Mouse (Mus musculus): ENCODE measurements around the gene 4930558C23Rik. TPM values are rescaled to one million over a fixed set of nuclear protein-coding genes. Genes with fewer than 3 reads are reported as not detected.

The 4930558C23Rik gene
- polyA plus RNA-seq (2012; rRNA removed) (not detected in 2 replicates), polyA plus RNA-seq (2014; fragmentation: Nextera tagmentation; extraction: Ambion mirVana) (not detected in 2 replicates)

DNA sequence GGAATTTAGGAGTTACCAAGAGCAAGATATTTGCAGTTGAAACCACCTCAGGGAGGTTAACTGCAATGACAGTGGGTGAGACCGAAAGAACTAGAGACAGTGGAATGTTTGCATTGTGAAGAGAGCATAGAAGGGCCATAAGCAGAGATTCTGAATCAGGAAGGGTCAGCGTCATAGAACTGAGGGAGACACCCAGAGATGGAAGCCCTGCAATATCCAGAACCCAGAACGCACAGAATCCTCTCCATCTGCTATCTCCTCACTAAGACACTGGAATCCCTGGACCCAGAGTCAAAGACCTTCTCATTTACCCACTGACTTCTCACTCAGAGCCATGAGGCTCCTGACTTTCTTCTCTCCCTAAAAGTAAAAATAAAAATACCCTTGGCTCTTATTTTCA is at the start of gene 4930558C23Rik:
4930558C23Rik (minus strand) TSS at position 101 of the 400 bp plus-strand sequence.
- no peak for ATAC-seq (ENCODE audit: insufficient read depth)
- DNase-seq (ENCODE audit: low read depth in 3 of 3, low spot score in 3 of 3): no peak
- Histone ChIP-seq H3K27ac (no peak within 1 kb of the TSS), H3K4me2 (ENCODE audit: low read depth) (no peak within 1 kb of the TSS), H3K9me3 (ENCODE audit: control insufficient read depth, low read length) (no peaks in the 10 kb centered on the region), H3K4me1 (replicated peaks; ENCODE audit: control insufficient read depth in 2 of 2, insufficient read depth in 2 of 2, low read length in 1 of 2) (no peaks in the 10 kb centered on the region), H3K27me3 (ENCODE audit: control insufficient read depth, insufficient read depth, low read length) (no peaks in the 10 kb centered on the region), H3K36me3 (replicated peaks; ENCODE audit: control insufficient read depth, insufficient read depth, low read depth) (no peaks in the 10 kb centered on the region), H3K9ac (replicated peaks) (no peak within 1 kb of the TSS), H3K4me3 (ENCODE audit: insufficient read depth in 1 of 2, low read depth in 2 of 2, low read length in 2 of 2) (no peak within 1 kb of the TSS)
- no peak for TF ChIP-seq EP300 (IDR thresholded peaks at IDR 0.05; ENCODE audit: low read depth)
- TF ChIP-seq CTCF (IDR thresholded peaks at IDR 0.05; ENCODE audit: low read depth): no peak
- WGBS (ENCODE audit: insufficient replicate concordance): 73% methylated on average over 3 of the region's 3 CpGs

DNA sequence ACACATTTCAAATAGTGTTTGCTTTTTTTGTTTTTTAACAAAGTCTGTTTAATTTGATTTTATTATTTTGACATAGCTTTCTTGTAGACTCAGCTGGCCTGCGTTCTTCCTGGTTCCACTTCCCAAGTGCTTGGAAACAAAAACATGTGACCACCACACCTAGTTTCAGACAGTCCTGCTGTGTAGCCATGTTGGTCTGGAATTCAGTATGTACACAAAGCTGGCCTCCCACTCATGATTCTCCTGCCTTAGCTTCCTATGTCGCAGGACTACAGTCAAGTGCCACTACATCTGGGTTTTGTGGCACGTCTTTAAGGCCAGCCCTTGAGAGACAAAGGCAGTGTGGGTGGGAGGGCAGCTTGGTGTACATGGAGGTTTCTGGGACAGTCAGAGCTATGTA is 48.3 kb upstream of the 4930558C23Rik start:
- Histone ChIP-seq H3K36me3 (replicated peaks; ENCODE audit: control insufficient read depth, insufficient read depth, low read depth) (peaks cover 15% of the 10 kb centered on the region), H3K9me3 (ENCODE audit: control insufficient read depth, low read length) (no peaks in the 10 kb centered on the region), H3K27me3 (ENCODE audit: control insufficient read depth, insufficient read depth, low read length) (no peaks in the 10 kb centered on the region), H3K9ac (replicated peaks) (no peak overlapping the region), H3K4me2 (ENCODE audit: low read depth) (no peak overlapping the region), H3K27ac (no peak overlapping the region), H3K4me1 (replicated peaks; ENCODE audit: control insufficient read depth in 2 of 2, insufficient read depth in 2 of 2, low read length in 1 of 2) (no peaks in the 10 kb centered on the region), H3K4me3 (ENCODE audit: insufficient read depth in 1 of 2, low read depth in 2 of 2, low read length in 2 of 2) (no peak overlapping the region)
- DNase-seq (ENCODE audit: low read depth in 3 of 3, low spot score in 3 of 3) (no peak), ATAC-seq (ENCODE audit: insufficient read depth) (no peak)
- WGBS (ENCODE audit: insufficient replicate concordance): 95% methylated on average over 3 of the region's 3 CpGs
- no peak for TF ChIP-seq EP300 (IDR thresholded peaks at IDR 0.05; ENCODE audit: low read depth)
- no peak for TF ChIP-seq CTCF (IDR thresholded peaks at IDR 0.05; ENCODE audit: low read depth)

DNA sequence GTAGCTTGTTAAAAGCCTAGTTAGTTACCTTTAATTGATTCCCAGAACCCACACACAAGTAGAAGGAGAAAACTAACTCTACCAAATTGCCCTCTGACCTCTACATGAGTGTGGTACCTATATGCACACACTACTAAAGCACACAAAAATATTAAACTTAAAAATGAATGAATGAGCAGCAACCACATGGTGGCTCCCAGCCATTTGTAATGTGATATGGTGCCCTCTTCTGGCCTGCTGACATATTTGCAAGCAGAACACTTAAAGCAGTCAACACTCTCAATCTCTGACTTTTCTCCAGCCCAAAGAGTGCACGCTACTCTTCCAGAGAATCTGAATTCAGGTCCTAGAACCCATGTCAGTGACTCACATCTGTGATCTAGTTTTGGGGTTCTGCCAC is 47.8 kb upstream of the 4930558C23Rik start:
- no peak overlapping the region for H3K27ac ChIP-seq
- 35% methylated on average over 1 of the region's 1 CpGs for WGBS (ENCODE audit: insufficient replicate concordance)
- peak in 2 of 3 experiments; percentile 22 to 49 for DNase-seq (ENCODE audit: low read depth in 3 of 3, low spot score in 3 of 3)
- no peak overlapping the region for H3K4me2 ChIP-seq (ENCODE audit: low read depth)
- no peaks in the 10 kb centered on the region for H3K9me3 ChIP-seq (ENCODE audit: control insufficient read depth, low read length)
- ATAC-seq (ENCODE audit: insufficient read depth): peak; percentile 52
- TF ChIP-seq CTCF (IDR thresholded peaks at IDR 0.05; ENCODE audit: low read depth): peak; percentile 87
- no peak for TF ChIP-seq EP300 (IDR thresholded peaks at IDR 0.05; ENCODE audit: low read depth)
- H3K36me3 ChIP-seq (replicated peaks; ENCODE audit: control insufficient read depth, insufficient read depth, low read depth): peaks cover 15% of the 10 kb centered on the region
- H3K9ac ChIP-seq (replicated peaks): no peak overlapping the region
- no peaks in the 10 kb centered on the region for H3K27me3 ChIP-seq (ENCODE audit: control insufficient read depth, insufficient read depth, low read length)
- no peak overlapping the region for H3K4me3 ChIP-seq (ENCODE audit: insufficient read depth in 1 of 2, low read depth in 2 of 2, low read length in 2 of 2)
- no peaks in the 10 kb centered on the region for H3K4me1 ChIP-seq (replicated peaks; ENCODE audit: control insufficient read depth in 2 of 2, insufficient read depth in 2 of 2, low read length in 1 of 2)

DNA sequence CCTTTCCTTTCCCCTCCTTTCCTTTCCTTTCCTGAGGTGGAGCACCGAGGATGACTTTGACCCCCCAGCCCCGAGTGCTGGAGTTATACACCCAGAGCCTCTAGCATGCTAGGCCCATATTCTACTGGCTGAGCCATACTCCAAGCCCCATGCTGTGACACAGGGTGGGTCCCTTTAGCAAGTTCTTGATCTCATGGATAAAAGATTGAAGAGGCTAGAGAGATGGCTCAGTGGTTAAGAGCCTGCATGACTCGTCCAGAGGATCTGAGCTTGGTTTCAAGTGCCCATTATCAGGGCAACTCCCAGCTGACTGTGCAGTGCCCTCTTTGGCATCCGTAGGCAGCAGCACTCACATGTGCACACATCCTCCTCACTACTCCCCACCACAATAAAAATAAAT is 42.7 kb upstream of the 4930558C23Rik start:
- H3K9me3 ChIP-seq (ENCODE audit: control insufficient read depth, low read length): no peaks in the 10 kb centered on the region
- 63% methylated on average over 4 of the region's 4 CpGs for WGBS (ENCODE audit: insufficient replicate concordance)

DNA sequence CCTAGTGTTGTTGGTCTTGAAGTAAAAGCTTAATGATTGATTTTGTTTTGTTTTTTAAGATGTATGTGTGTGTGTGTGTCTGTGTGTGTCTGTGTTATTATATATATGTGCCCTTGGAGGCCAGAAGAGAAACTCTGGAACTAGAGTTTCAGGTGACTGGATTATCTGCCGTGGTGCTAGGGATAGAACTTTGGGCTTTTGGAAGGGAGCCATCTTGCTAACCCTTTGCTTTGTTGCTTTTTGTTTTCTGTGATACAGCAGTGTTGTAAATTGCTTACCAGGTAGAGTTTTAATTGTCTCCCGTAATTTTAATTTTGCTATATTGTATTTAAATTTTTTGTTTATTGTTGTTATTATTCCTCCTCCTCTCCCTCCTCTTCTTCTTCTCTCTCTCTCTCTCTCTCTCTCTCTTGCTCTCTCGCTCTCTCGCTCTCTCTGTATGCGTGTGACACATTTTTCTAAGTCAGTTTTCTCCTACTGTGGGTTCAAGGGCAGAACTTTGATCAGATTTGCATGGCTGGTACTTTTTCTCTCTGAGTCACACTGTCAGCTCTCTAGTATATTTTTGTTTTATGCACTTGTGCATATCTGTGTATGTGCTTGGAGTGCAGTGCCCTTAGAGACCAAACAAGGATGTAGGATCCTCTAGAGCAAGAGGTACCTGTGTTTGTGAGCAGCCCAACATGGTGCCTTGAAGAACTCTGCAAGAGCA is 39.9 kb upstream of the 4930558C23Rik start:
- no peak for TF ChIP-seq EP300 (IDR thresholded peaks at IDR 0.05; ENCODE audit: low read depth)
- TF ChIP-seq CTCF (IDR thresholded peaks at IDR 0.05; ENCODE audit: low read depth): no peak
- peaks cover 6% of the 10 kb centered on the region; the same call in 1 of the 2 replicates for H3K36me3 ChIP-seq (replicated peaks; ENCODE audit: control insufficient read depth, insufficient read depth, low read depth)
- H3K9me3 ChIP-seq (ENCODE audit: control insufficient read depth, low read length): no peaks in the 10 kb centered on the region
- 88% methylated on average over 5 of the region's 5 CpGs for WGBS (ENCODE audit: insufficient replicate concordance)
- H3K4me3 ChIP-seq (ENCODE audit: insufficient read depth in 1 of 2, low read depth in 2 of 2, low read length in 2 of 2): no peak overlapping the region
- no peaks in the 10 kb centered on the region; a peak in 1 of 4 replicates for H3K4me1 ChIP-seq (replicated peaks; ENCODE audit: control insufficient read depth in 2 of 2, insufficient read depth in 2 of 2, low read length in 1 of 2)
- no peak overlapping the region for H3K4me2 ChIP-seq (ENCODE audit: low read depth)
- ATAC-seq (ENCODE audit: insufficient read depth) (no peak), DNase-seq (ENCODE audit: low read depth in 3 of 3, low spot score in 3 of 3) (no peak)
- H3K27me3 ChIP-seq (ENCODE audit: control insufficient read depth, insufficient read depth, low read length): no peaks in the 10 kb centered on the region
- H3K27ac ChIP-seq: no peak overlapping the region
- no peak overlapping the region for H3K9ac ChIP-seq (replicated peaks)

More for the DNA sequence above, 42.7 kb upstream of the 4930558C23Rik start:
- Histone ChIP-seq H3K36me3 (replicated peaks; ENCODE audit: control insufficient read depth, insufficient read depth, low read depth) (peaks cover 7% of the 10 kb centered on the region; the same call in 1 of the 2 replicates), H3K4me1 (replicated peaks; ENCODE audit: control insufficient read depth in 2 of 2, insufficient read depth in 2 of 2, low read length in 1 of 2) (no peaks in the 10 kb centered on the region), H3K27me3 (ENCODE audit: control insufficient read depth, insufficient read depth, low read length) (no peaks in the 10 kb centered on the region), H3K27ac (no peak overlapping the region), H3K4me3 (ENCODE audit: insufficient read depth in 1 of 2, low read depth in 2 of 2, low read length in 2 of 2) (no peak overlapping the region), H3K9ac (replicated peaks) (no peak overlapping the region), H3K4me2 (ENCODE audit: low read depth) (no peak overlapping the region)
- TF ChIP-seq CTCF (IDR thresholded peaks at IDR 0.05; ENCODE audit: low read depth) (no peak), EP300 (IDR thresholded peaks at IDR 0.05; ENCODE audit: low read depth) (no peak)
- DNase-seq (ENCODE audit: low read depth in 3 of 3, low spot score in 3 of 3): no peak
- ATAC-seq (ENCODE audit: insufficient read depth): no peak

Data from liver, embryonic 14.5 days (tissue).